Comparison of ENCODE assay signal across 19 mouse cellular contexts in the genomic region with DNA sequence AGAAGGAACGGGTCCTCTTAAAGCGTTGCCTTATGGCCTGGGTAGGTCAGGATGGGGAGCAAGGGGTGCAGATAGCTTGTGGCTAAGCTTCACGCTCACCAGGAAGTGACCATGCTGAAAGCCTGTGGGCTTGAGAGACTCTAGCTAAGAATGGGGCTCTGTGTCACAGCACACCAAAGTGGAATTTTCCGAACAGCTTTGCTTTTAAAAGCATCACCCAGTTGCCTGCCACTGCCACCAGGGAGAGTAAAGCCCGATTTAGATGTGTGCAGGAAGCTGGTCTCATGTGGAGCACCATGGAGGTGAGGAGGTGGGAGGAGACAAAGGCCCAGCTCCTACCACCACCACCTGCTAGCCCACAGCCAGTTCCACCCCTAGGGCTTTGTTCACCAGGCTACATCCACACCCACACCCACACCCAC. TPM values are rescaled to one million over a fixed set of nuclear protein-coding genes. Genes with fewer than 3 reads are reported as not detected.
A peak's percentile ranks its signal among the peaks of the same experiment; 100 is the strongest.
DNase-seq lines count a peak whose midpoint lies in the region; ATAC-seq and TF ChIP-seq lines count a peak whose summit lies in the region.
"Had no signal": no experiment of that assay in that cellular context is flagged by ENCODE, and none has a peak within 500 bp of the region (broad histone marks: within the 10 kb centered on the region; RNA-seq: fewer than 3 reads in every experiment).

No protein-coding gene starts in this region.

- no peak for TF ChIP-seq CTCF in gastrocnemius, adult 2 months (IDR thresholded peaks at IDR 0.05)
- no peak for TF ChIP-seq CTCF in liver, postnatal 0 days (IDR thresholded peaks at IDR 0.05; ENCODE audit: low read depth)

- H3K4me2 ChIP-seq in liver, embryonic 12.5 days = no peak overlapping the region
- no peak overlapping the region for H3K4me2 ChIP-seq in liver, postnatal 0 days (ENCODE audit: low read depth, low read length)
- H3K4me2 ChIP-seq: forebrain, embryonic 13.5 days; heart, embryonic 12.5 days; kidney, embryonic 15.5 days; limb, embryonic 13.5 days; neural tube, embryonic 12.5 days had no signal

- 48% methylated on average over 5 of the region's 5 CpGs for WGBS in liver, embryonic 12.5 days (ENCODE audit: insufficient replicate concordance)
- 36% methylated on average over 5 of the region's 5 CpGs for WGBS in liver, postnatal 0 days (ENCODE audit: insufficient replicate concordance)

- H3K36me3 ChIP-seq in liver, embryonic 12.5 days = no peaks in the 10 kb centered on the region
- H3K36me3 ChIP-seq in liver, postnatal 0 days (replicated peaks; ENCODE audit: insufficient read depth, low read length) = no peaks in the 10 kb centered on the region
- H3K36me3 ChIP-seq: heart, embryonic 12.5 days; kidney, embryonic 15.5 days; limb, embryonic 13.5 days; neural tube, embryonic 12.5 days had no signal

- H3K4me1 ChIP-seq in liver, embryonic 12.5 days = peaks cover 19% of the 10 kb centered on the region; the same call in 1 of the 2 replicates
- no peaks in the 10 kb centered on the region for H3K4me1 ChIP-seq in liver, postnatal 0 days (ENCODE audit: insufficient read depth)
- H3K4me1 ChIP-seq: heart, embryonic 12.5 days; kidney, embryonic 15.5 days; limb, embryonic 13.5 days; neural tube, embryonic 12.5 days had no signal

- H3K9me3 ChIP-seq in liver, embryonic 12.5 days (replicated peaks) = no peaks in the 10 kb centered on the region
- H3K9me3 ChIP-seq in liver, postnatal 0 days (ENCODE audit: low read length) = no peaks in the 10 kb centered on the region
- H3K9me3 ChIP-seq: forebrain, embryonic 13.5 days; heart, embryonic 12.5 days; kidney, embryonic 15.5 days; limb, embryonic 13.5 days; neural tube, embryonic 12.5 days had no signal

- 0 out of 2 replicates have a peak, but pooled peaks have one; percentile 5 for ATAC-seq in liver, embryonic 12.5 days
- ATAC-seq in liver, postnatal 0 days = no peak
- ATAC-seq in megakaryocyte progenitor cell, adult 5-6 weeks (replicated peaks; ENCODE audit: poor library complexity) = peak; percentile 35
- ATAC-seq in erythroblast, adult 5-6 weeks (replicated peaks; ENCODE audit: low FRiP score, poor library complexity, severe bottlenecking) = no peak
- ATAC-seq: forebrain, embryonic 13.5 days; midbrain, embryonic 16.5 days had no signal

- H3K4me3 ChIP-seq in gastrocnemius, adult 2 months = no peak overlapping the region
- H3K4me3 ChIP-seq in liver, embryonic 12.5 days = no peak overlapping the region
- no peak overlapping the region for H3K4me3 ChIP-seq in liver, postnatal 0 days (ENCODE audit: low read depth, low read length)
- H3K4me3 ChIP-seq: forebrain, embryonic 13.5 days; heart, embryonic 12.5 days; kidney, embryonic 15.5 days; limb, embryonic 13.5 days; neural tube, embryonic 12.5 days had no signal

- intact Hi-C loops in gastrocnemius, adult 2 months (cut with DNase I) = no loop called here
- intact Hi-C loops in gastrocnemius, postnatal 14 days (cut with DNase I; ENCODE audit: low total_unique reads) = no loop called here

- peak; percentile 7 for DNase-seq in gastrocnemius, adult 2 months
- DNase-seq in gastrocnemius, postnatal 14 days = no peak
- no peak for DNase-seq in liver, postnatal 0 days
- DNase-seq in ZHBTc4 (ENCODE audit: low read depth, low spot score) = peak; percentile 34
- no peak for DNase-seq in adrenal gland, adult (ENCODE audit: inconsistent age in 2 of 2, low spot score in 1 of 2)
- DNase-seq: cerebellum, adult 11-12 months; heart, postnatal 36 days; lung, adult 2 months; thymus, adult 2 months had no signal

- TF ChIP-seq EP300 in liver, postnatal 0 days (IDR thresholded peaks at IDR 0.05; ENCODE audit: low read depth) = no peak

- H3K27ac ChIP-seq in gastrocnemius, adult 2 months = no peak overlapping the region
- H3K27ac ChIP-seq in liver, embryonic 12.5 days = no peak overlapping the region
- H3K27ac ChIP-seq in liver, postnatal 0 days (ENCODE audit: low read depth) = no peak overlapping the region
- H3K27ac ChIP-seq: forebrain, embryonic 13.5 days; kidney, embryonic 15.5 days; limb, embryonic 13.5 days; macrophage; neural tube, embryonic 12.5 days had no signal

- no peak overlapping the region for H3K9ac ChIP-seq in liver, embryonic 12.5 days
- H3K9ac ChIP-seq in liver, postnatal 0 days (replicated peaks) = no peak overlapping the region
- H3K9ac ChIP-seq: forebrain, embryonic 13.5 days; heart, embryonic 12.5 days; kidney, embryonic 15.5 days; limb, embryonic 13.5 days; neural tube, embryonic 12.5 days had no signal

- H3K27me3 ChIP-seq in liver, embryonic 12.5 days (replicated peaks) = no peaks in the 10 kb centered on the region
- H3K27me3 ChIP-seq in liver, postnatal 0 days (ENCODE audit: insufficient read depth, low read length) = no peaks in the 10 kb centered on the region
- H3K27me3 ChIP-seq: forebrain, embryonic 13.5 days; heart, embryonic 12.5 days; kidney, embryonic 15.5 days; neural tube, embryonic 12.5 days had no signal

RNA-seq across cellular contexts. Expression of a gene that starts 2.6 kb away (rescaled TPM):
- total RNA-seq in gastrocnemius, adult 2 months (2021) = 10 to 100 TPM; 14.3 to 16.7 TPM
- 10 to 100 TPM; 13.9 to 14.6 TPM for total RNA-seq in gastrocnemius, postnatal 14 days (2021)
- 15.4 and 15.7 TPM in 2 replicates for polyA plus RNA-seq in liver, embryonic 12.5 days (2016; fragmentation: Nextera tagmentation; extraction: Ambion mirVana)
- polyA plus RNA-seq in liver, postnatal 0 days (2015; fragmentation: Nextera tagmentation; extraction: Ambion mirVana) = 5.7 and 6.5 TPM in 2 replicates
- 13.7 and 19.5 TPM in 2 replicates for total RNA-seq in megakaryocyte progenitor cell, adult 5-6 weeks (2015)
- 5.8 and 6.7 TPM in 2 replicates for total RNA-seq in megakaryocyte progenitor cell, adult 5-6 weeks (2017)
- total RNA-seq in erythroblast, adult 5-6 weeks (2015; ENCODE audit: low replicate concordance) = 8.1 and 15.9 TPM in 2 replicates
- 11.3 and 12.1 TPM in 2 replicates for total RNA-seq in erythroblast, adult 5-6 weeks (2017; ENCODE audit: low replicate concordance)

Comparison
In these comparisons a context has a peak if more than half of its experiments do, and no peak if none do; other contexts are left out.
1. DNase-seq: peak in gastrocnemius, adult 2 months (single experiment) and ZHBTc4 (single experiment); none in gastrocnemius, postnatal 14 days (single experiment), liver, postnatal 0 days (single experiment) and adrenal gland, adult (0 of 2).
2. ATAC-seq: peak in liver, embryonic 12.5 days (single experiment) and megakaryocyte progenitor cell, adult 5-6 weeks (single experiment); none in liver, postnatal 0 days (single experiment) and erythroblast, adult 5-6 weeks (single experiment).